Mouse (Mus musculus): ENCODE results near the gene Tmed1.

- TF ChIP-seq GATA1 (IDR thresholded peaks at IDR 0.05; ENCODE audit: borderline replicate concordance, low read length) (no peak), FLI1 (IDR thresholded peaks at IDR 0.05; ENCODE audit: low read length) (no peak)
Observed at GRCm38 (mm10) chr9:21537009-21537408, 27.0 kb upstream of the Tmed1 start.
